Mouse (Mus musculus): ENCODE results near the gene Clybl. TPM values are rescaled to one million over a fixed set of nuclear protein-coding genes. Genes with fewer than 3 reads are reported as not detected.

Gene Clybl
- polyA plus RNA-seq, 1 experiment from 2014 or later: 76.8 TPM

DNA sequence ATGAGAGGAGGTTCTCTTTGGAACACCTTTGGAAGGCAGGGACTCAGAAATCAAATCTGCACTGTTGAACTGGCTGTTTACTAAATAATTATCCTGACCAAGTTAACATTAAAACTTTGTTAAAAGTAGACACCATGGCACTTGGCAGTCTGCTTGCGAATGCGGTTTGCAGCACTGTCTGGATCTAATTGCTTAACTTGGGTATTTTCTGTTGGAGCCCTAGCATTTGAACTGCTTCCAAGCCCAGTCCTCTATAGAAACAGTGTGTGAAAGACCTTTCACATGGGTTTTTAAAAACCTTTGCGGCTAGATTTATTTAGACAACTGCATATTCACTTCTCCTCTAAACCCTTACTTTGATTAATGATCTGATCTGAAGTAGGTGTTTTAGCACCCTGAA is 242.9 kb downstream of the Clybl start:
- WGBS (ENCODE audit: insufficient replicate concordance): 84% methylated on average over 3 of the region's 3 CpGs
- Histone ChIP-seq H3K36me3 (ENCODE audit: control insufficient read depth, insufficient read depth, low read length) (no peaks in the 10 kb centered on the region), H3K4me2 (no peak overlapping the region), H3K27me3 (ENCODE audit: control insufficient read depth, insufficient read depth, low read length) (peaks cover 4% of the 10 kb centered on the region; the same call in 1 of the 2 replicates), H3K4me3 (ENCODE audit: low read depth, low read length) (no peak overlapping the region), H3K9me3 (replicated peaks; ENCODE audit: control insufficient read depth, low read length) (no peaks in the 10 kb centered on the region), H3K4me1 (ENCODE audit: control insufficient read depth, insufficient read depth, low read length) (no peaks in the 10 kb centered on the region), H3K9ac (ENCODE audit: low read depth, low read length) (no peak overlapping the region), H3K27ac (ENCODE audit: low read depth, low read length) (no peak overlapping the region)
- ATAC-seq (replicated peaks; ENCODE audit: insufficient number of reproducible peaks, low FRiP score, low TSS enrichment): no peak

DNA sequence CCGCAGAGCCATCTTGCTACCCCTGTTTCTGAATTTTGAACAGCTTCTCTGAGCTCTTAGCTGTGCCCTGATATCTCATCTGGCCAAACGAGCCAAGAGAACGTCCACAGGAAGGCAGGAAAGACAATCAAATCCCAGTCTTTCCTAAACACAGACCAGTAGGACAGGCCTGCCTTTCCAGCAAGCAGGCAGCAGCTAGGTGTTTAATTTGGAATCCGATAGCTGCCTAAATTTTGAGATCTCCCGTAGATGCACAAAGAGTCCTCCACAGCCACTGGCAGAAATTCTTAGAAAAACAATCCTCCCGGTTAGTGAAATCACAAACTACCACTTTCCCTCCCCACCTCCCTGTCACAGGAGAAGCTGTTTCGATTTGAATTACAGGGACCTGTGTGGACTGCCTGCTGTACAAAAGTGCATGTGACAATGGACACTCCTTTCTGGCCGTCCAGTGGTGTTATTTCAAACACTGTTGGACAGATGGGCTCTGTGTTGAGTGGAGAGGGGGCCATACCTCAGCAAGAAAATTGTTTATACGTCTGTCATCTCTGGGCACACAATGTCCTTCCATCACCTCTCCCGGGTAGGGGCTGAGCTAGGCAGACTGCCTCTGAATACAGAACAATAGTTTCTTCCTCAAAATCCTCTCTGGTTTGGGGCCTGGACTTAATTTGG is 245.2 kb downstream of the Clybl start:
- WGBS (ENCODE audit: insufficient replicate concordance): 57% methylated on average over 10 of the region's 10 CpGs
- Histone ChIP-seq H3K4me2 (no peak overlapping the region), H3K36me3 (ENCODE audit: control insufficient read depth, insufficient read depth, low read length) (no peaks in the 10 kb centered on the region), H3K9ac (ENCODE audit: low read depth, low read length) (no peak overlapping the region), H3K4me3 (ENCODE audit: low read depth, low read length) (no peak overlapping the region), H3K27me3 (ENCODE audit: control insufficient read depth, insufficient read depth, low read length) (peaks cover 2% of the 10 kb centered on the region; the same call in 1 of the 2 replicates), H3K27ac (ENCODE audit: low read depth, low read length) (no peak overlapping the region), H3K4me1 (ENCODE audit: control insufficient read depth, insufficient read depth, low read length) (no peaks in the 10 kb centered on the region), H3K9me3 (replicated peaks; ENCODE audit: control insufficient read depth, low read length) (no peaks in the 10 kb centered on the region)
- ATAC-seq (replicated peaks; ENCODE audit: insufficient number of reproducible peaks, low FRiP score, low TSS enrichment): no peak

DNA sequence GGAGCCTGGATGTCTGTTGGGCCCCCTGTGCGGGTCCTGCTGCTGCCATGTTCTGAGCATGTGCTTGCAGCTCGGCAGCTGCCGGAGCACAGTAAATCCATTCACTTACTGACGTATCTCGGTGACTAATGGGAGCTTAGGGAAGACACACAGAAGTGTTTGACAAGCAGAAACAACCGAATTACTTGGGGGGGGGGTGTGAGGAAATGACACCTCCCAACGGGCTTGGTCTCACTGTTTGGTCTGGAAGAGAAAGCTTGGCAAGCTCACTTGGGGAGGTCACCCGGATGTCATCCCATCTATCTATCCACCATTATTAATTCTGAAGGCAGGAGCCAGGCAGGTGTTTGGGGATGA is 245.7 kb downstream of the Clybl start:
- no peak overlapping the region for H3K9ac ChIP-seq (ENCODE audit: low read depth, low read length)
- no peak overlapping the region for H3K4me3 ChIP-seq (ENCODE audit: low read depth, low read length)
- no peaks in the 10 kb centered on the region for H3K4me1 ChIP-seq (ENCODE audit: control insufficient read depth, insufficient read depth, low read length)
- no peak overlapping the region for H3K4me2 ChIP-seq
- 64% methylated on average over 8 of the region's 8 CpGs for WGBS (ENCODE audit: insufficient replicate concordance)
- H3K36me3 ChIP-seq (ENCODE audit: control insufficient read depth, insufficient read depth, low read length): no peaks in the 10 kb centered on the region
- no peak for ATAC-seq (replicated peaks; ENCODE audit: insufficient number of reproducible peaks, low FRiP score, low TSS enrichment)
- no peaks in the 10 kb centered on the region for H3K9me3 ChIP-seq (replicated peaks; ENCODE audit: control insufficient read depth, low read length)
- no peaks in the 10 kb centered on the region; the same call in 1 of the 2 replicates for H3K27me3 ChIP-seq (ENCODE audit: control insufficient read depth, insufficient read depth, low read length)
- no peak overlapping the region for H3K27ac ChIP-seq (ENCODE audit: low read depth, low read length)

DNA sequence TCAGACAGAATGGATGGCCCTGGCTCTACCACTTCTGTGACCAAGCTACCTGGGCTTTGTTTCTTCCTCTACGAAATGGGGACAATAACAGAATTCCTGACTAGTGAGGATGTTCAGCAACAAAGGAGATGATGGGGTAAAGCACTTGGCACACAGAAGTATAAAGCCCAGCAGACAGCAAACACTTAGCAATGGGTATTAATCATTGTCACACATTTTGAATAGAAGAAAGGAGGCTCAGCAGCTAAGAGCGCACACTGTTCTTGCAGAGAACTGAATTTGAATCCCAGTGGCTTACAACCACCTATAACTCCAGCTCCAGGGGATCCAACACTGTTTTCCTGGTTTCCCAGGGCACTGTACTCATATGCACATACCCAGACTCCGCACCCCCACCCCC is 246.2 kb downstream of the Clybl start:
- no peak overlapping the region for H3K4me2 ChIP-seq
- 72% methylated on average over 3 of the region's 3 CpGs for WGBS (ENCODE audit: insufficient replicate concordance)
- H3K27ac ChIP-seq (ENCODE audit: low read depth, low read length): no peak overlapping the region
- no peak overlapping the region for H3K9ac ChIP-seq (ENCODE audit: low read depth, low read length)
- H3K27me3 ChIP-seq (ENCODE audit: control insufficient read depth, insufficient read depth, low read length): no peaks in the 10 kb centered on the region; the same call in 1 of the 2 replicates
- no peak for ATAC-seq (replicated peaks; ENCODE audit: insufficient number of reproducible peaks, low FRiP score, low TSS enrichment)
- H3K9me3 ChIP-seq (replicated peaks; ENCODE audit: control insufficient read depth, low read length): no peaks in the 10 kb centered on the region
- H3K4me1 ChIP-seq (ENCODE audit: control insufficient read depth, insufficient read depth, low read length): no peaks in the 10 kb centered on the region
- no peaks in the 10 kb centered on the region for H3K36me3 ChIP-seq (ENCODE audit: control insufficient read depth, insufficient read depth, low read length)
- no peak overlapping the region for H3K4me3 ChIP-seq (ENCODE audit: low read depth, low read length)

DNA sequence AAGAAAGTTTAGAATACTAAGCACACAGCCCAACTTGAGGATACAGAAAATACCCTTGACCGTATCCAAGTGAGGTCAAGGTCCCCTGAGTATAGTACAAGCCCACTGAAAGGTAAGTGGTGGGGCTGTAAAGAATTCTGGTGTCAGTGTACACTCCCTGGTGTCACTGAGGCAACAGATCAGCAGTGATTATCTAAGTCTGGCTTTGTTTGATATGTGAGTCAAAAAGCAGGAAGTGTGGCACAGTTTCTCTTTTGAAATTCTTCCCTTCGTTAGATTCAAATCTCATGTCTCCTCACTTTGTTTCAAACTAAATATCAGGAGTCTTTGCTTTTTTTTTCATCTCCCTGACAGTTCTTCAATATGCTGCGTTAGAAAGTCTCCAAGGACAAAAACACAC is 251.1 kb downstream of the Clybl start:
- no peak overlapping the region for H3K27ac ChIP-seq (ENCODE audit: low read depth, low read length)
- H3K4me2 ChIP-seq: no peak overlapping the region
- ATAC-seq (replicated peaks; ENCODE audit: insufficient number of reproducible peaks, low FRiP score, low TSS enrichment): no peak
- no peak overlapping the region for H3K4me3 ChIP-seq (ENCODE audit: low read depth, low read length)
- H3K36me3 ChIP-seq (ENCODE audit: control insufficient read depth, insufficient read depth, low read length): no peaks in the 10 kb centered on the region
- no peaks in the 10 kb centered on the region for H3K9me3 ChIP-seq (replicated peaks; ENCODE audit: control insufficient read depth, low read length)
- H3K9ac ChIP-seq (ENCODE audit: low read depth, low read length): no peak overlapping the region
- H3K27me3 ChIP-seq (ENCODE audit: control insufficient read depth, insufficient read depth, low read length): no peaks in the 10 kb centered on the region; the same call in 1 of the 2 replicates
- 66% methylated on average over 3 of the region's 3 CpGs for WGBS (ENCODE audit: insufficient replicate concordance)
- no peaks in the 10 kb centered on the region for H3K4me1 ChIP-seq (ENCODE audit: control insufficient read depth, insufficient read depth, low read length)

DNA sequence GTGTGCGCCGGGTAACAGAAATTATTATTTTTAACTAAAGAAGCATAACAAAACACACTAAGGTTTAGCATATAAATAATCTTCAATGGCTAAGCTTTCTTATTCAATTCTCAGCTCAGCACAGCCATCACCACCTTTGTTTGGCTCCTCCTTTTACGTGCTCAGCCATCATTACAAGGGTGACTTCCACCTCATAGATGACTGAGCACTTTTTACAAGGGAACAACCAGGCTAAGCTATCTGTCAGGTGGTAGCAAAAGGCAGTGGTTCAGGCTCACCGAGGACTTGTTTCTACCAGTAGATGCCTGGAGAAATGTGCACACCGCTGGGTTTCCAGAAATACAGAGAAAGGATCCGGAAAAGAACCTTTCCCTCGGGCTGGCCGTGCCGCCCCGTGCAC is 252.5 kb downstream of the Clybl start:
- 87% methylated on average over 10 of the region's 10 CpGs for WGBS (ENCODE audit: insufficient replicate concordance)
- H3K4me3 ChIP-seq (ENCODE audit: low read depth, low read length): no peak overlapping the region
- no peak overlapping the region for H3K27ac ChIP-seq (ENCODE audit: low read depth, low read length)
- H3K9ac ChIP-seq (ENCODE audit: low read depth, low read length): no peak overlapping the region
- no peaks in the 10 kb centered on the region for H3K36me3 ChIP-seq (ENCODE audit: control insufficient read depth, insufficient read depth, low read length)
- H3K27me3 ChIP-seq (ENCODE audit: control insufficient read depth, insufficient read depth, low read length): no peaks in the 10 kb centered on the region; the same call in 1 of the 2 replicates
- no peak overlapping the region for H3K4me2 ChIP-seq
- H3K9me3 ChIP-seq (replicated peaks; ENCODE audit: control insufficient read depth, low read length): no peaks in the 10 kb centered on the region
- ATAC-seq (replicated peaks; ENCODE audit: insufficient number of reproducible peaks, low FRiP score, low TSS enrichment): no peak
- no peaks in the 10 kb centered on the region for H3K4me1 ChIP-seq (ENCODE audit: control insufficient read depth, insufficient read depth, low read length)

DNA sequence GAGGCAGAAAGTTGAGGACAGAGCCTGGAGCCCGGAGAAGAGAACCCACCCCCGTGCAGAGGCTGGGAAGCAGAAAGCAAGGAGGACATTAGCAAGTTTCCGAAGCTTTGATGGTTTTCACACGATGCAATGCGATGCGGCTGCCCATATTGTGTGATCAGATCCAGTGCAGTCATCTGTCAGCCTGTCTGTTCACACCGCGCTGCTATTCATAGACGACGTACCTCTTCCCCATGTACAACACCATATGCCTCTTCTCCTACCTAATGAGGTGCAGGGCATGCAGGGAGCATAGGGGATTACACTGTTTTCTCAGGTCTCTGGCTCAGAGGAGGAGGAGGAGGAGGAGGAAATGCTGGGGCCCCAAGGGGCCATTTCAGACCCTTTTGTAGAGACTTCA is 255.3 kb downstream of the Clybl start:
- Histone ChIP-seq H3K27ac (ENCODE audit: low read depth, low read length) (no peak overlapping the region), H3K4me2 (no peak overlapping the region), H3K9me3 (replicated peaks; ENCODE audit: control insufficient read depth, low read length) (no peaks in the 10 kb centered on the region)

DNA sequence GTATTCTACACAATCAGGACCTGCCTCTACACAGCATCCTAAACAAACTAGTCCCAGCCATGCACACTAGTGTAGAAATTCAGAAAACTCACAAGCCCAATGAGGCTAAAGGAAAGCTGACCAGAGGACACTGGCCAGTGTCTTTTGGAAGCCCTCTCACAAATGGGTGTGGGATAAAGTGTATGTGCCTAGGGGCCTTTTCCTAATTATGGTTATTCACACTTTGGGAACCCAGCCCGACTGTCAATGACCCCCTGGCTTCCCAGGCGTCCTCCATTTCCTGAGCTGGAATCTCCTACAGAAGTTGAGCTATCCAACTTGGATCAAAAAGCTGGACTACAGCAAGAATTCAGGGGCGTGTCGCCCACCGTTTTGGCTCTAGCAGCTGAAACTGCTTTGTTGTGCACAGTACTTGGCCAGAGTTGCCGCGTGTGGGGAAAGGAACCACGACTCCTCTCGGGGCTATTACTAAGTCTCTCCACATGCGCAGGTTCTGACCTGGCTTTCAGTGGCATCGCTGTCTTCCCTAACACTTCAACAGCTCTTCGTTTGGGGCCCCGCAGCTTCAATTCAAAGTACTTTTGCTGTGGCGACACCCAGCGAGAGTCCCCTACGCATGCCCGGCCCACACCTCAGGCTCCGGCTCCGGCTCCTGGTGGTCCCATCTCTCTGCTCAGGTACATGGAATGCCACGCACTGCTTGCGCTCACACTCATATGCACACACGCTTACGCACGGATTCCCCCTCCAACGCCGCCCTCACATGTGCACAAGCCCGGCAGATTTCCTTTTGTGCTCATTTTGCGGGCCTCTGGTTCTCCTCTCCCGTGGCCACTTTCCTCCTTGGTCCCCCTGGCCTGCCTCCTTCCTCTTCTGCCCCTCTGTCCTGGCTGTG is 268.3 kb downstream of the Clybl start:
- H3K27ac ChIP-seq (ENCODE audit: low read depth, low read length): no peak overlapping the region
- H3K4me1 ChIP-seq (ENCODE audit: control insufficient read depth, insufficient read depth, low read length): peaks cover 14% of the 10 kb centered on the region
- H3K4me2 ChIP-seq: peak overlapping the region; percentile 88
- peak overlapping the region; percentile 51 for H3K4me3 ChIP-seq (ENCODE audit: low read depth, low read length)
- no peaks in the 10 kb centered on the region for H3K36me3 ChIP-seq (ENCODE audit: control insufficient read depth, insufficient read depth, low read length)
- H3K9me3 ChIP-seq (replicated peaks; ENCODE audit: control insufficient read depth, low read length): no peaks in the 10 kb centered on the region
- peaks cover 74% of the 10 kb centered on the region for H3K27me3 ChIP-seq (ENCODE audit: control insufficient read depth, insufficient read depth, low read length)
- H3K9ac ChIP-seq (ENCODE audit: low read depth, low read length): no peak overlapping the region
- WGBS (ENCODE audit: insufficient replicate concordance): 4% methylated on average over 29 of the region's 29 CpGs
- no peak for ATAC-seq (replicated peaks; ENCODE audit: insufficient number of reproducible peaks, low FRiP score, low TSS enrichment)

More for the DNA sequence above, 255.3 kb downstream of the Clybl start:
- no peak for ATAC-seq (replicated peaks; ENCODE audit: insufficient number of reproducible peaks, low FRiP score, low TSS enrichment)
- peaks cover 2% of the 10 kb centered on the region; the same call in 1 of the 2 replicates for H3K27me3 ChIP-seq (ENCODE audit: control insufficient read depth, insufficient read depth, low read length)
- WGBS (ENCODE audit: insufficient replicate concordance): 47% methylated on average over 10 of the region's 10 CpGs
- H3K9ac ChIP-seq (ENCODE audit: low read depth, low read length): no peak overlapping the region
- no peak overlapping the region for H3K4me3 ChIP-seq (ENCODE audit: low read depth, low read length)
- no peaks in the 10 kb centered on the region for H3K4me1 ChIP-seq (ENCODE audit: control insufficient read depth, insufficient read depth, low read length)
- H3K36me3 ChIP-seq (ENCODE audit: control insufficient read depth, insufficient read depth, low read length): no peaks in the 10 kb centered on the region
